Comparison of ENCODE assay signal across 14 mouse cellular contexts in the genomic region with DNA sequence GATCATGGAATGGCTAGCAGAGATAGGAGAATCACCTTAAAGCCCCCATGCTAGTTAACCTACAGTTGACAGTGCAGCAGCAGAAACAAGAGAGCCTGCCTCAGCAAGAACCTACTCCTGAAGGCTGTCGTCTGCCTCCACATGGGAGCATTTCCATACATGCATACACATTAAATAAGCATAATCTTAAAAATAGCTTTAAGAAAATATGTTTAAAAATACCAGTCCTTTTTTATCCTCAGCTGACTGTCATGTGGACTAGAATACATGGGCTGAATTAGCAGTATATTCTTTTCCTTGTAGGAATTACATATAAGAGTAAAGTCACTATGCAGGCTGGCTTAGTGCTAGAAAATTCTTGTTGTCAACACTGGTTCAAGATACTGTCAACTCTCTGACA.
DNase-seq lines count a peak whose midpoint lies in the region; ATAC-seq and TF ChIP-seq lines count a peak whose summit lies in the region.
"Had no signal": no experiment of that assay in that cellular context is flagged by ENCODE, and none has a peak within 500 bp of the region (broad histone marks: within the 10 kb centered on the region; RNA-seq: fewer than 3 reads in every experiment).

No protein-coding gene starts in this region.

- H3K27me3 ChIP-seq in forebrain, embryonic 15.5 days, result no peaks in the 10 kb centered on the region
- no peaks in the 10 kb centered on the region for H3K27me3 ChIP-seq in forebrain, embryonic 11.5 days (ENCODE audit: control insufficient read depth, insufficient read depth, low read length)
- H3K27me3 ChIP-seq: embryonic facial prominence, embryonic 13.5 days; heart, embryonic 12.5 days; intestine, embryonic 15.5 days had no signal

- TF ChIP-seq POLR2A in lung, adult 2 months (IDR thresholded peaks at IDR 0.05; ENCODE audit: borderline replicate concordance, extremely low read depth, low read depth, low read length), result no peak

- TF ChIP-seq CTCF in lung, adult 2 months (IDR thresholded peaks at IDR 0.05; ENCODE audit: insufficient read depth, low read length), result no peak

- 53% methylated on average over 1 of the region's 1 CpGs for WGBS in forebrain, embryonic 15.5 days
- WGBS in forebrain, embryonic 11.5 days, result 78% methylated on average over 1 of the region's 1 CpGs
- WGBS in lung, adult 2 months, result 90% methylated on average over 1 of the region's 1 CpGs

- H3K4me2 ChIP-seq in forebrain, embryonic 15.5 days (replicated peaks), result no peak overlapping the region
- no peak overlapping the region for H3K4me2 ChIP-seq in forebrain, embryonic 11.5 days (ENCODE audit: low read depth, low read length, severe bottlenecking)
- H3K4me2 ChIP-seq: embryonic facial prominence, embryonic 13.5 days; heart, embryonic 12.5 days; hindbrain, embryonic 14.5 days; intestine, embryonic 15.5 days had no signal

- DNase-seq in forebrain, embryonic 11.5 days (ENCODE audit: low spot score), result no peak
- DNase-seq in frontal cortex, adult 2 months (ENCODE audit: extremely low spot score in 1 of 2, low spot score in 1 of 2), result peak; percentile 12 to 27
- no peak for DNase-seq in frontal cortex, postnatal 10 days (ENCODE audit: low spot score in 2 of 2)
- DNase-seq in left cerebral cortex, postnatal 14 days (ENCODE audit: low spot score in 2 of 2), result peak; percentile 15 to 33
- DNase-seq in left cerebral cortex, postnatal 36 days (ENCODE audit: low spot score in 2 of 2), result no peak
- no peak for DNase-seq in lung, adult 2 months
- DNase-seq: adrenal gland, postnatal 10 days; gastrocnemius, postnatal 25 days had no signal

- 0 out of 2 replicates have a peak overlapping the region, but pooled peaks have one; percentile 8 for H3K27ac ChIP-seq in forebrain, embryonic 15.5 days (replicated peaks)
- no peak overlapping the region for H3K27ac ChIP-seq in forebrain, embryonic 11.5 days (ENCODE audit: low read depth, low read length)
- H3K27ac ChIP-seq: embryonic facial prominence, embryonic 13.5 days; hindbrain, embryonic 10.5 days; hindbrain, embryonic 14.5 days; intestine, embryonic 15.5 days had no signal

- no peak overlapping the region for H3K4me3 ChIP-seq in forebrain, embryonic 15.5 days
- H3K4me3 ChIP-seq in forebrain, embryonic 11.5 days (ENCODE audit: low read depth, low read length), result no peak overlapping the region
- H3K4me3 ChIP-seq in lung, adult 2 months (replicated peaks; ENCODE audit: extremely low read depth, low read depth, low read length), result no peak overlapping the region
- H3K4me3 ChIP-seq: embryonic facial prominence, embryonic 13.5 days; heart, embryonic 12.5 days; hindbrain, embryonic 10.5 days; intestine, embryonic 15.5 days had no signal

- H3K9me3 ChIP-seq in forebrain, embryonic 15.5 days, result no peaks in the 10 kb centered on the region
- H3K9me3 ChIP-seq in forebrain, embryonic 11.5 days (ENCODE audit: control insufficient read depth, low read length), result no peaks in the 10 kb centered on the region
- H3K9me3 ChIP-seq: embryonic facial prominence, embryonic 13.5 days; heart, embryonic 12.5 days; hindbrain, embryonic 10.5 days; intestine, embryonic 15.5 days had no signal

- no peak; the same call in 1 of the 2 replicates for ATAC-seq in forebrain, embryonic 15.5 days (replicated peaks)
- ATAC-seq in forebrain, embryonic 11.5 days (replicated peaks; ENCODE audit: low FRiP score), result no peak
- ATAC-seq: intestine, embryonic 15.5 days had no signal

- H3K36me3 ChIP-seq in forebrain, embryonic 15.5 days, result no peaks in the 10 kb centered on the region
- no peaks in the 10 kb centered on the region for H3K36me3 ChIP-seq in forebrain, embryonic 11.5 days (ENCODE audit: control insufficient read depth, insufficient read depth, low read length)

- peaks cover 30% of the 10 kb centered on the region for H3K4me1 ChIP-seq in forebrain, embryonic 15.5 days
- H3K4me1 ChIP-seq in forebrain, embryonic 11.5 days (replicated peaks; ENCODE audit: control insufficient read depth, insufficient read depth, low read length), result no peaks in the 10 kb centered on the region
- H3K4me1 ChIP-seq in lung, adult 2 months (ENCODE audit: control insufficient read depth, insufficient read depth, low read length), result no peaks in the 10 kb centered on the region
- H3K4me1 ChIP-seq: hindbrain, embryonic 10.5 days; intestine, embryonic 15.5 days had no signal

- no peak overlapping the region for H3K9ac ChIP-seq in forebrain, embryonic 15.5 days (replicated peaks)
- H3K9ac ChIP-seq in forebrain, embryonic 11.5 days (ENCODE audit: low read length), result no peak overlapping the region
- H3K9ac ChIP-seq: embryonic facial prominence, embryonic 13.5 days; heart, embryonic 12.5 days; hindbrain, embryonic 14.5 days; intestine, embryonic 15.5 days had no signal

- intact Hi-C loops in left cerebral cortex, postnatal 14 days (cut with DNase I), result no loop called here
- intact Hi-C loops in left cerebral cortex, postnatal 36 days (cut with DNase I), result no loop called here

Comparison
In these comparisons a context has a peak if more than half of its experiments do, and no peak if none do; other contexts are left out.
1. DNase-seq: peak in frontal cortex, adult 2 months (2 of 2) and left cerebral cortex, postnatal 14 days (2 of 2); none in forebrain, embryonic 11.5 days (single experiment), frontal cortex, postnatal 10 days (0 of 2), left cerebral cortex, postnatal 36 days (0 of 2) and lung, adult 2 months (single experiment).